Mouse (Mus musculus) C2C12 (cell line): ENCODE measurements around the gene Gm17428. TPM values are rescaled to one million over a fixed set of nuclear protein-coding genes. Genes with fewer than 3 reads are reported as not detected.

ENCODE experiments used
- H3K27me3 ChIP-seq: one replicate; pipeline ENCODE4 v1.6.1; 2011; ENCODE audit not compliant: control insufficient read depth, insufficient read depth, insufficient read length
- H3K36me3 ChIP-seq: one replicate; pipeline ENCODE4 v1.6.1; 2011; ENCODE audit not compliant: control insufficient read depth, insufficient read depth
- H3K4me3 ChIP-seq: one replicate; pipeline ENCODE4 v1.5.1; 2011; ENCODE audit warnings: mild to moderate bottlenecking, control low read depth; ENCODE audit not compliant: poor library complexity, insufficient read depth, severe bottlenecking
- H3K79me2 ChIP-seq: one replicate; pipeline ENCODE4 v1.6.1; 2011; ENCODE audit not compliant: control insufficient read depth, insufficient read depth
- H3K79me3 ChIP-seq: one replicate; pipeline ENCODE4 v1.6.1; 2011; ENCODE audit warnings: low read depth, control low read depth
- H3ac ChIP-seq: one replicate; pipeline ENCODE3; 2011; ENCODE audit warnings: low read depth; ENCODE audit not compliant: control insufficient read depth, insufficient read length
- CEBPB ChIP-seq: IDR thresholded peaks from one replicate; pipeline ENCODE4 v1.6.1; 2011; ENCODE audit warnings: low read depth, mild to moderate bottlenecking, control low read depth, moderate library complexity
- CTCF ChIP-seq: IDR thresholded peaks from one replicate; pipeline ENCODE4 v1.5.1; 2011; ENCODE audit not compliant: control insufficient read depth, insufficient read depth, insufficient read length
- FOSL1 ChIP-seq: IDR thresholded peaks from one replicate; pipeline ENCODE4 v1.8.0; 2011; ENCODE audit warnings: mild to moderate bottlenecking, low read length; ENCODE audit not compliant: poor library complexity, insufficient read depth, severe bottlenecking
- MAX ChIP-seq: IDR thresholded peaks from one replicate; pipeline ENCODE4 v1.6.1; 2011; ENCODE audit warnings: mild to moderate bottlenecking, control low read depth
- MYOD1 ChIP-seq: IDR thresholded peaks from one replicate; pipeline ENCODE4 v1.6.1; 2011; ENCODE audit warnings: low read depth; ENCODE audit not compliant: control insufficient read depth, insufficient read length
- MYOG ChIP-seq: IDR thresholded peaks from one replicate; pipeline ENCODE4 v1.6.1; 2011; ENCODE audit not compliant: control insufficient read depth, insufficient read length; ENCODE audit errors: extremely low read depth
- USF1 ChIP-seq: IDR thresholded peaks from one replicate; pipeline ENCODE4 v1.6.1; 2011; ENCODE audit warnings: low read depth, mild to moderate bottlenecking, control low read depth, moderate library complexity
- microRNA-seq: library from miRNA; unstranded; fragments of <30 nt; microRNA quantifications from one replicate; pipeline ENCODE4, GENCODE M21; 2019; ENCODE audit warnings: borderline microRNAs expressed
- polyA plus RNA-seq: library from polyadenylated mRNA; unstranded; fragments of >200 nt; fragmentation: generic; extraction: Trizol; gene quantifications from one replicate; pipeline ENCODE4 v1.2.1, GENCODE M21; 2012; ENCODE audit warnings: missing spikeins

Gene Gm17428
- polyA plus RNA-seq, 1 experiment, result not detected

DNA sequence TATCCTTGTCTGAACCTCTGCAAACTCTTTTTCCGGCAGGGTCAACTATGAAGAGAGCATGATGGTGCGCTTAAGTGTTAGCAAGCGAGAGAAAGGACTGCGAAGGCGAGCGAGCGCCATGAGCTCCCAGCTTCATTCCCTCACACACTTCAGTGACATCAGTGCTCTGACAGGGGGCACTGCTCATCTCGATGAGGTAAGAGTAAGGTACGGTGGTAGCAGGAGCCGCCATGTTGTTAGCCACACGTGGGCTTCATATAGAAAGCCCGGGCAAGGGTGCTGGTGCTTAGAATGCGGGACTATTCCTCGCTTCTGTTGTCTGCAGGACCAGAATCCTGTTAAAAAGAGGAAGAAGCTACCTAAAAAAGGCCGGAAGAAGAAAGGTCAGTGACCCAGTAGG, 46.3 kb downstream of the Gm17428 start:
- Histone ChIP-seq H3K27me3 (no peaks in the 10 kb centered on the region), H3K79me3 (peaks cover 4% of the 10 kb centered on the region), H3ac (no peak overlapping the region), H3K79me2 (no peaks in the 10 kb centered on the region), H3K36me3 (peaks cover 41% of the 10 kb centered on the region), H3K4me3 (no peak overlapping the region)
- TF ChIP-seq CEBPB (no peak), USF1 (no peak), FOSL1 (no peak), MYOG (no peak), MYOD1 (no peak), MAX (no peak), CTCF (no peak)

DNA sequence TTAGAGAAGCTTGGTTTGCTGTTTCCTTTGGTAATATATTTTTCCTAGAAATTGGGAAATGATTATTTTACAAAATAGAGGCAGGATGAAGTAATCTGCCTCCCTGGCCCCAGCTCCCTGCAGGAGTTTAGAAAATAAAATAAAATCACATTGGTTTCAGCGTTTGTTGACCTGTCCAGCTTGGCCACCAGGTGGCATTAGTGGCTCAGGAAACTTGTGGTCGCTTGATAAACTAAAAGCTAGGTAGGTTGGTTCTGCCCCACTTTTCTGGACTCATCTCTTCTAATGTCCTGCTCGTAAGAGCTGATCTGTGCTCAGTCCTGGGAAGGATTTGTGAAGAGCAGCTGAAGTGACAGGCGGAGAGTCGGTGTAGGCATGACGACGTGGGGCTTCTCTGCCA, 47.5 kb downstream of the Gm17428 start:
- Histone ChIP-seq H3K36me3 (peaks cover 39% of the 10 kb centered on the region), H3K27me3 (no peaks in the 10 kb centered on the region), H3ac (no peak overlapping the region), H3K4me3 (no peak overlapping the region), H3K79me2 (no peaks in the 10 kb centered on the region), H3K79me3 (peaks cover 4% of the 10 kb centered on the region)
- no peak for TF ChIP-seq MYOD1
- TF ChIP-seq CTCF, result no peak
- TF ChIP-seq CEBPB, result no peak
- no peak for TF ChIP-seq MAX
- TF ChIP-seq MYOG, result no peak
- TF ChIP-seq USF1, result no peak
- TF ChIP-seq FOSL1, result no peak

- no peak overlapping the region for H3K4me3 ChIP-seq
- H3K79me3 ChIP-seq, result no peaks in the 10 kb centered on the region
- H3K79me2 ChIP-seq, result no peaks in the 10 kb centered on the region
- H3K27me3 ChIP-seq, result no peaks in the 10 kb centered on the region
- no peak overlapping the region for H3ac ChIP-seq
- no peak for TF ChIP-seq MYOG
- no peak for TF ChIP-seq USF1
- TF ChIP-seq FOSL1, result no peak
- TF ChIP-seq CTCF, result no peak
- TF ChIP-seq MAX, result no peak
- TF ChIP-seq MYOD1, result no peak
- TF ChIP-seq CEBPB, result no peak
- peaks cover 27% of the 10 kb centered on the region for H3K36me3 ChIP-seq
These were observed 48.8 kb downstream of the Gm17428 start for GRCm38 (mm10) chr14:55025527-55025926.

Small RNAs within 50 kb of the gene (microRNA-seq; reads per million reads assigned to microRNA genes)
- gene Mir208a, result not detected
- gene Mir208b, result 1.2 reads per million, percentile 26 among the genes with 10 or more reads in this experiment

Other genes with a start within 250 kb of the Gm17428 start
- gene Slc7a8, start 195.0 kb upstream of the Gm17428 start, polyA plus RNA-seq, result not detected
- gene Rnf212b, start 162.8 kb upstream of the Gm17428 start, polyA plus RNA-seq, result not detected
- 1.3 TPM for gene Homez, start 106.0 kb upstream of the Gm17428 start, polyA plus RNA-seq
- 1.1 TPM for gene Ppp1r3e, start 99.4 kb upstream of the Gm17428 start, polyA plus RNA-seq
- 16.5 TPM for gene Bcl2l2, start 93.6 kb upstream of the Gm17428 start, polyA plus RNA-seq
- 0.49 TPM for gene Gm20521, start 93.5 kb upstream of the Gm17428 start, polyA plus RNA-seq
- gene Pabpn1, start 84.4 kb upstream of the Gm17428 start, polyA plus RNA-seq, result 146 TPM
- gene Slc22a17, start 63.8 kb upstream of the Gm17428 start, polyA plus RNA-seq, result 0.27 TPM
- gene Efs, start 50.8 kb upstream of the Gm17428 start, polyA plus RNA-seq, result 0.16 TPM
- not detected for gene Il25, start 44.2 kb upstream of the Gm17428 start, polyA plus RNA-seq
- not detected for gene Cmtm5, start 40.7 kb upstream of the Gm17428 start, polyA plus RNA-seq
- gene Myh6, start 10.0 kb upstream of the Gm17428 start, polyA plus RNA-seq, result 0.02 TPM
- 0.11 TPM for gene Myh7, start 17.7 kb downstream of the Gm17428 start, polyA plus RNA-seq
- 56.0 TPM for gene Ngdn, start 38.5 kb downstream of the Gm17428 start, polyA plus RNA-seq
- 0.63 TPM for gene Zfhx2, start 115.4 kb downstream of the Gm17428 start, polyA plus RNA-seq
- 11.5 TPM for gene Thtpa, start 117.9 kb downstream of the Gm17428 start, polyA plus RNA-seq
- 3.9 TPM for gene Ap1g2, start 129.7 kb downstream of the Gm17428 start, polyA plus RNA-seq
- not detected for gene Jph4, start 140.0 kb downstream of the Gm17428 start, polyA plus RNA-seq
- not detected for gene Dhrs2, start 245.1 kb downstream of the Gm17428 start, polyA plus RNA-seq